Mouse (Mus musculus): ENCODE measurements around the gene D5Ertd579e.

Gene D5Ertd579e

GRCm38 (mm10) chr5:36720710-36721375, 25.0 kb upstream of the D5Ertd579e start:
- peak in 1 of 2 experiments; percentile 76 for DNase-seq (ENCODE audit: low spot score in 2 of 2)

- no peak for DNase-seq (ENCODE audit: low spot score in 2 of 2)
Measured at GRCm38 (mm10) chr5:36720219-36720618, 24.4 kb upstream of the D5Ertd579e start.

- DNase-seq (ENCODE audit: low spot score in 2 of 2), result no peak
Measured at GRCm38 (mm10) chr5:36719601-36720000, 23.8 kb upstream of the D5Ertd579e start.

- DNase-seq (ENCODE audit: low spot score in 2 of 2), result no peak
Measured at GRCm38 (mm10) chr5:36719135-36719534, 23.3 kb upstream of the D5Ertd579e start.

- no peak for DNase-seq (ENCODE audit: low spot score in 2 of 2)
Measured at GRCm38 (mm10) chr5:36717889-36718288, 22.1 kb upstream of the D5Ertd579e start.

- DNase-seq (ENCODE audit: low spot score in 2 of 2), result no peak
Measured at GRCm38 (mm10) chr5:36716816-36717215, 21.0 kb upstream of the D5Ertd579e start.

- DNase-seq (ENCODE audit: low spot score in 2 of 2), result no peak
Measured at GRCm38 (mm10) chr5:36714832-36715231, 19.0 kb upstream of the D5Ertd579e start.

GRCm38 (mm10) chr5:36713693-36714092, 17.9 kb upstream of the D5Ertd579e start:
- DNase-seq (ENCODE audit: low spot score in 2 of 2), result no peak

- DNase-seq (ENCODE audit: low spot score in 2 of 2), result peak; percentile 92 to 94
Measured at GRCm38 (mm10) chr5:36712553-36713534, 17.0 kb upstream of the D5Ertd579e start.

- no peak for DNase-seq (ENCODE audit: low spot score in 2 of 2)
Measured at GRCm38 (mm10) chr5:36711863-36712262, 16.0 kb upstream of the D5Ertd579e start.

GRCm38 (mm10) chr5:36705792-36706191, 10.0 kb upstream of the D5Ertd579e start:
- no peak for DNase-seq (ENCODE audit: low spot score in 2 of 2)

GRCm38 (mm10) chr5:36705390-36705789, 9.6 kb upstream of the D5Ertd579e start:
- DNase-seq (ENCODE audit: low spot score in 2 of 2), result no peak

GRCm38 (mm10) chr5:36704684-36705083, 8.9 kb upstream of the D5Ertd579e start:
- no peak for DNase-seq (ENCODE audit: low spot score in 2 of 2)

GRCm38 (mm10) chr5:36700939-36701620, 5.3 kb upstream of the D5Ertd579e start:
- DNase-seq (ENCODE audit: low spot score in 2 of 2), result no peak

GRCm38 (mm10) chr5:36698689-36699088, 2.9 kb upstream of the D5Ertd579e start:
- DNase-seq (ENCODE audit: low spot score in 2 of 2), result no peak

- no peak for DNase-seq (ENCODE audit: low spot score in 2 of 2)
Measured at GRCm38 (mm10) chr5:36698067-36698670, 2.3 kb upstream of the D5Ertd579e start.

GRCm38 (mm10) chr5:36696504-36697300, 878 bp upstream of the D5Ertd579e start:
- DNase-seq (ENCODE audit: low spot score in 2 of 2), result no peak

GRCm38 (mm10) chr5:36695005-36695404, 819 bp downstream of the D5Ertd579e start:
- no peak for DNase-seq (ENCODE audit: low spot score in 2 of 2)

- no peak for DNase-seq (ENCODE audit: low spot score in 2 of 2)
Measured at GRCm38 (mm10) chr5:36693651-36694050, 2.2 kb downstream of the D5Ertd579e start.

GRCm38 (mm10) chr5:36691423-36691822, 4.4 kb downstream of the D5Ertd579e start:
- DNase-seq (ENCODE audit: low spot score in 2 of 2), result no peak

GRCm38 (mm10) chr5:36685170-36685569, 10.7 kb downstream of the D5Ertd579e start:
- DNase-seq (ENCODE audit: low spot score in 2 of 2), result no peak

Measured in spleen, postnatal 4 days (tissue).